ENCODE assay signal across 14 mouse cellular contexts in genomic region chr1:74070001-74070551, GRCm38 (mm10). TPM values are rescaled to one million over a fixed set of nuclear protein-coding genes. Genes with fewer than 3 reads are reported as not detected.
DNase-seq lines count a peak whose midpoint lies in the region; ATAC-seq and TF ChIP-seq lines count a peak whose summit lies in the region.
"Had no signal": no experiment of that assay in that cellular context is flagged by ENCODE, and none has a peak within 500 bp of the region (broad histone marks: within the 10 kb centered on the region; RNA-seq: fewer than 3 reads in every experiment).

No protein-coding gene starts in this region.

- H3K4me3 ChIP-seq in liver, adult 2 months (ENCODE audit: insufficient read depth, low read depth, low read length), result peak overlapping the region; percentile 2; the same call in 1 of the 2 replicates
- no peak overlapping the region for H3K4me3 ChIP-seq in limb, embryonic 12.5 days (replicated peaks)
- H3K4me3 ChIP-seq: embryonic facial prominence, embryonic 10.5 days; forebrain, embryonic 12.5 days; left cerebral cortex, adult 2 months; midbrain, embryonic 15.5 days had no signal

- H3K4me2 ChIP-seq in limb, embryonic 12.5 days, result no peak overlapping the region
- H3K4me2 ChIP-seq: forebrain, embryonic 12.5 days; midbrain, embryonic 15.5 days had no signal

- peaks cover 24% of the 10 kb centered on the region for H3K4me1 ChIP-seq in liver, adult 2 months (ENCODE audit: control insufficient read depth, insufficient read depth, low read length)
- peaks cover 46% of the 10 kb centered on the region for H3K4me1 ChIP-seq in limb, embryonic 12.5 days (replicated peaks)

- no peaks in the 10 kb centered on the region for H3K9me3 ChIP-seq in limb, embryonic 12.5 days
- H3K9me3 ChIP-seq: embryonic facial prominence, embryonic 10.5 days; forebrain, embryonic 12.5 days; G1E; midbrain, embryonic 15.5 days had no signal

- no peak for ATAC-seq in limb, embryonic 12.5 days (ENCODE audit: insufficient number of reproducible peaks, insufficient read depth, low FRiP score, low TSS enrichment, low read depth)

- TF ChIP-seq POLR2A in liver, adult 2 months (IDR thresholded peaks at IDR 0.05; ENCODE audit: extremely low read depth, insufficient read depth, low read length), result 0 out of 2 replicates have a peak, but pooled peaks have one; percentile 22

- peak overlapping the region; percentile 56 for H3K9ac ChIP-seq in liver, adult 2 months (ENCODE audit: low read depth, low read length)
- H3K9ac ChIP-seq in limb, embryonic 12.5 days (replicated peaks), result no peak overlapping the region
- H3K9ac ChIP-seq: forebrain, embryonic 12.5 days; lung, embryonic 14.5 days; midbrain, embryonic 15.5 days had no signal

- no peaks in the 10 kb centered on the region for H3K36me3 ChIP-seq in liver, adult 2 months (ENCODE audit: control insufficient read depth, insufficient read depth, low read length)
- H3K36me3 ChIP-seq in limb, embryonic 12.5 days, result peaks cover 23% of the 10 kb centered on the region
- H3K36me3 ChIP-seq: forebrain, embryonic 12.5 days; G1E; midbrain, embryonic 15.5 days had no signal

- no peaks in the 10 kb centered on the region for H3K27me3 ChIP-seq in liver, adult 2 months (ENCODE audit: control insufficient read depth, insufficient read depth, low read length)
- no peaks in the 10 kb centered on the region for H3K27me3 ChIP-seq in limb, embryonic 12.5 days
- H3K27me3 ChIP-seq: midbrain, embryonic 15.5 days had no signal

- peak overlapping the region; percentile 89 for H3K27ac ChIP-seq in liver, adult 2 months (replicated peaks; ENCODE audit: insufficient read depth, low read depth, low read length)
- peak overlapping the region; percentile 92; the same call in 1 of the 2 replicates for H3K27ac ChIP-seq in limb, embryonic 12.5 days
- H3K27ac ChIP-seq: left cerebral cortex, adult 2 months; midbrain, embryonic 15.5 days had no signal

- TF ChIP-seq CTCF in liver, adult 2 months (IDR thresholded peaks at IDR 0.05; ENCODE audit: low read depth, low read length), result peak; percentile 29; the same call in 1 of the 2 replicates

- H3K79me2 ChIP-seq in liver, adult 2 months (ENCODE audit: control insufficient read depth, insufficient read depth, low read length), result peaks cover 20% of the 10 kb centered on the region

- peak; percentile 70 for DNase-seq in adrenal gland, adult 2 months
- DNase-seq in adrenal gland, postnatal 25 days, result no peak
- peak; percentile 96 for DNase-seq in liver, adult 2 months (ENCODE audit: extremely low read depth, low read depth, low spot score)
- DNase-seq in liver, result no peak
- peak; percentile 37 for DNase-seq in heart, postnatal 4 days
- DNase-seq in urinary bladder, postnatal 10 days (ENCODE audit: low spot score), result no peak
- no peak for DNase-seq in c-Kit-positive CD71-positive TER-119-positive erythroid progenitor cells, embryonic 14.5 days (ENCODE audit: low spot score)
- DNase-seq: lung, embryonic 14.5 days had no signal

- WGBS in liver, adult 2 months, result 18% methylated on average over 7 of the region's 7 CpGs
- WGBS in limb, embryonic 12.5 days, result 70% methylated on average over 7 of the region's 7 CpGs

RNA-seq across cellular contexts. Expression of gene Tns1, which starts 54.2 kb away (rescaled TPM):
- total RNA-seq in adrenal gland, adult 2 months (2021), result 100 to 1,000 TPM; 424 to 432 TPM
- 523 and 701 TPM in 2 replicates for polyA plus RNA-seq in adrenal gland, adult 2 months (2012; rRNA removed)
- 270 and 436 TPM in 2 replicates for total RNA-seq in adrenal gland, postnatal 25 days (2021)
- total RNA-seq in liver, adult 2 months (2014; rRNA removed), result 17.9 and 25.2 TPM in 2 replicates
- 42.1 and 47.9 TPM in 2 replicates for polyA plus RNA-seq in liver, adult 2 months (2012; rRNA removed)
- total RNA-seq in heart, postnatal 4 days (2021), result 100 to 1,000 TPM; 463 to 468 TPM
- polyA plus RNA-seq in limb, embryonic 12.5 days (2016; fragmentation: Nextera tagmentation; extraction: Ambion mirVana), result 36.7 and 44.9 TPM in 2 replicates

RNA-seq across cellular contexts. Expression of gene Rufy4, which starts 55.3 kb away (rescaled TPM):
- total RNA-seq in adrenal gland, adult 2 months (2021), result 1 to 10 TPM; 1.0 to 2.2 TPM
- 0.45 and 0.90 TPM in 2 replicates for polyA plus RNA-seq in adrenal gland, adult 2 months (2012; rRNA removed)
- 2.2 and 2.3 TPM in 2 replicates for total RNA-seq in adrenal gland, postnatal 25 days (2021)
- total RNA-seq in liver, adult 2 months (2014; rRNA removed), result 0.20 and 0.37 TPM in 2 replicates
- polyA plus RNA-seq in liver, adult 2 months (2012; rRNA removed), result 0.09 and 0.32 TPM in 2 replicates
- total RNA-seq in heart, postnatal 4 days (2021), result 1 to 10 TPM; 1.1 to 1.2 TPM
- 0.15 and 0.18 TPM in 2 replicates for polyA plus RNA-seq in limb, embryonic 12.5 days (2016; fragmentation: Nextera tagmentation; extraction: Ambion mirVana)
- polyA plus RNA-seq: G1E had no signal

Comparison
In these comparisons a context has a peak if more than half of its experiments do, and no peak if none do; other contexts are left out.
1. DNase-seq: peak in adrenal gland, adult 2 months (single experiment), liver, adult 2 months (single experiment) and heart, postnatal 4 days (single experiment); none in adrenal gland, postnatal 25 days (single experiment), liver (single experiment), urinary bladder, postnatal 10 days (single experiment) and c-Kit-positive CD71-positive TER-119-positive erythroid progenitor cells, embryonic 14.5 days (single experiment).
2. RNA of gene Tns1, which starts 54.2 kb away (total RNA-seq): 463 to 468 TPM in heart, postnatal 4 days, 270 to 436 TPM in adrenal gland, postnatal 25 days and 424 to 432 TPM in adrenal gland, adult 2 months; 17.9 to 25.2 TPM in liver, adult 2 months; every median in the first group is over 10 times any median in the second.